ENCODE assay signal across 8 mouse cellular contexts in genomic region chr11:73031536-73031935, GRCm38 (mm10). TPM values are rescaled to one million over a fixed set of nuclear protein-coding genes. Genes with fewer than 3 reads are reported as not detected.
A peak's percentile ranks its signal among the peaks of the same experiment; 100 is the strongest.
DNase-seq lines count a peak whose midpoint lies in the region; ATAC-seq lines count a peak whose summit lies in the region.

No protein-coding gene starts in this region.

- peaks cover 16% of the 10 kb centered on the region for H3K4me1 ChIP-seq in heart, embryonic 16.5 days (ENCODE audit: control insufficient read depth, insufficient read depth, low read length)
- peaks cover 3% of the 10 kb centered on the region; the same call in 1 of the 2 replicates for H3K4me1 ChIP-seq in embryonic facial prominence, embryonic 14.5 days (ENCODE audit: control insufficient read depth, insufficient read depth, low read length)
- peaks cover 7% of the 10 kb centered on the region; the same call in 1 of the 2 replicates for H3K4me1 ChIP-seq in hindbrain, embryonic 14.5 days (replicated peaks; ENCODE audit: control insufficient read depth, insufficient read depth, low read length)
- H3K4me1 ChIP-seq in midbrain, embryonic 16.5 days (ENCODE audit: control insufficient read depth, insufficient read depth, low read length) = peaks cover 9% of the 10 kb centered on the region; the same call in 1 of the 2 replicates

- H3K36me3 ChIP-seq in heart, embryonic 16.5 days (ENCODE audit: control insufficient read depth, insufficient read depth) = no peaks in the 10 kb centered on the region
- H3K36me3 ChIP-seq in embryonic facial prominence, embryonic 14.5 days (ENCODE audit: control insufficient read depth, insufficient read depth, low read length) = 0 out of 2 replicates have a peak, but pooled peaks cover 3% of the 10 kb centered on the region
- peaks cover 31% of the 10 kb centered on the region for H3K36me3 ChIP-seq in hindbrain, embryonic 14.5 days (replicated peaks; ENCODE audit: control insufficient read depth, insufficient read depth)
- peaks cover 13% of the 10 kb centered on the region for H3K36me3 ChIP-seq in midbrain, embryonic 16.5 days (ENCODE audit: control insufficient read depth, insufficient read depth, low read length)

- H3K9ac ChIP-seq in heart, embryonic 16.5 days (ENCODE audit: low read length) = peak overlapping the region; percentile 68
- peak overlapping the region; percentile 51; the same call in 1 of the 2 replicates for H3K9ac ChIP-seq in embryonic facial prominence, embryonic 14.5 days (ENCODE audit: low read depth, low read length)
- H3K9ac ChIP-seq in hindbrain, embryonic 14.5 days = peak overlapping the region; percentile 18; the same call in 1 of the 2 replicates
- H3K9ac ChIP-seq in midbrain, embryonic 16.5 days (ENCODE audit: low read depth, low read length) = peak overlapping the region; percentile 66

- DNase-seq in heart, adult 18-20 months = no peak
- DNase-seq in embryonic facial prominence, embryonic 14.5 days (ENCODE audit: low spot score) = peak; percentile 71
- DNase-seq in hindbrain, embryonic 14.5 days (ENCODE audit: low spot score) = no peak
- no peak for DNase-seq in spleen, postnatal 14 days (ENCODE audit: low spot score in 2 of 2)
- DNase-seq in right cerebral cortex, postnatal 14 days = no peak
- no peak for DNase-seq in adrenal gland, postnatal 10 days

- 77% methylated on average over 5 of the region's 5 CpGs for WGBS in heart, embryonic 16.5 days
- WGBS in embryonic facial prominence, embryonic 14.5 days = 78% methylated on average over 5 of the region's 5 CpGs
- 51% methylated on average over 5 of the region's 5 CpGs for WGBS in hindbrain, embryonic 14.5 days
- 44% methylated on average over 5 of the region's 5 CpGs for WGBS in midbrain, embryonic 16.5 days

- H3K27me3 ChIP-seq in heart, embryonic 16.5 days (ENCODE audit: control insufficient read depth, insufficient read depth, low read length) = no peaks in the 10 kb centered on the region
- H3K27me3 ChIP-seq in embryonic facial prominence, embryonic 14.5 days (replicated peaks; ENCODE audit: control insufficient read depth, insufficient read depth, low read length) = no peaks in the 10 kb centered on the region
- no peaks in the 10 kb centered on the region for H3K27me3 ChIP-seq in hindbrain, embryonic 14.5 days (ENCODE audit: control insufficient read depth, insufficient read depth, low read length)
- H3K27me3 ChIP-seq in midbrain, embryonic 16.5 days (ENCODE audit: control insufficient read depth, insufficient read depth, low read depth, low read length) = no peaks in the 10 kb centered on the region

- peak overlapping the region; percentile 73 for H3K27ac ChIP-seq in heart, embryonic 16.5 days (ENCODE audit: low read length)
- H3K27ac ChIP-seq in embryonic facial prominence, embryonic 14.5 days (replicated peaks; ENCODE audit: low read depth, low read length) = peak overlapping the region; percentile 62
- peak overlapping the region; percentile 46 for H3K27ac ChIP-seq in hindbrain, embryonic 14.5 days
- H3K27ac ChIP-seq in midbrain, embryonic 16.5 days (ENCODE audit: low read length) = peak overlapping the region; percentile 75

- peak overlapping the region; percentile 80; the same call in 1 of the 2 replicates for H3K4me2 ChIP-seq in heart, embryonic 16.5 days (ENCODE audit: low read depth, low read length)
- peak overlapping the region; percentile 73; the same call in 1 of the 2 replicates for H3K4me2 ChIP-seq in embryonic facial prominence, embryonic 14.5 days (ENCODE audit: low read depth, low read length)
- H3K4me2 ChIP-seq in hindbrain, embryonic 14.5 days (replicated peaks) = peak overlapping the region; percentile 64
- peak overlapping the region; percentile 80; the same call in 1 of the 2 replicates for H3K4me2 ChIP-seq in midbrain, embryonic 16.5 days (ENCODE audit: low read length)

- H3K4me3 ChIP-seq in heart, embryonic 16.5 days (ENCODE audit: low read length) = no peak overlapping the region
- H3K4me3 ChIP-seq in embryonic facial prominence, embryonic 14.5 days (ENCODE audit: low read depth, low read length) = no peak overlapping the region
- no peak overlapping the region for H3K4me3 ChIP-seq in hindbrain, embryonic 14.5 days (replicated peaks; ENCODE audit: low read length)
- no peak overlapping the region for H3K4me3 ChIP-seq in midbrain, embryonic 16.5 days (ENCODE audit: low read depth, low read length)

- ATAC-seq in heart, embryonic 16.5 days (replicated peaks; ENCODE audit: extremely low read depth, insufficient read depth, low FRiP score) = no peak
- ATAC-seq in embryonic facial prominence, embryonic 14.5 days (ENCODE audit: low read depth) = peak; percentile 34; the same call in 1 of the 2 replicates
- ATAC-seq in hindbrain, embryonic 14.5 days (ENCODE audit: low FRiP score) = no peak; the same call in none of the 2 replicates
- ATAC-seq in midbrain, embryonic 16.5 days = no peak

- H3K9me3 ChIP-seq in heart, embryonic 16.5 days (replicated peaks; ENCODE audit: control insufficient read depth, low read length) = no peaks in the 10 kb centered on the region
- H3K9me3 ChIP-seq in embryonic facial prominence, embryonic 14.5 days (ENCODE audit: control insufficient read depth, low read length) = no peaks in the 10 kb centered on the region
- no peaks in the 10 kb centered on the region for H3K9me3 ChIP-seq in hindbrain, embryonic 14.5 days (ENCODE audit: control insufficient read depth, low read length)
- no peaks in the 10 kb centered on the region for H3K9me3 ChIP-seq in midbrain, embryonic 16.5 days (replicated peaks; ENCODE audit: control insufficient read depth, low read length, poor library complexity, severe bottlenecking)

RNA-seq across cellular contexts. Expression of gene Camkk1, which starts 12.7 kb away (rescaled TPM):
- polyA plus RNA-seq in heart, embryonic 16.5 days (2015; fragmentation: Nextera tagmentation; extraction: Ambion mirVana) = 3.4 and 3.7 TPM in 2 replicates
- total RNA-seq in heart, adult 18-20 months (2021) = under 1 TPM; 0.90 to 0.92 TPM
- polyA plus RNA-seq in embryonic facial prominence, embryonic 14.5 days (2014; fragmentation: Nextera tagmentation; extraction: Ambion mirVana) = 6.0 TPM in 2 replicates
- polyA plus RNA-seq in hindbrain, embryonic 14.5 days (2014; fragmentation: Nextera tagmentation; extraction: Ambion mirVana) = 13.9 and 18.1 TPM in 2 replicates
- 31.9 and 33.6 TPM in 2 replicates for polyA plus RNA-seq in midbrain, embryonic 16.5 days (2015; fragmentation: Nextera tagmentation; extraction: Ambion mirVana)
- total RNA-seq in adrenal gland, postnatal 10 days (2021) = 1 to 10 TPM; 1.3 to 1.9 TPM

RNA-seq across cellular contexts. Expression of gene Ncbp3, which starts 16.0 kb away (rescaled TPM):
- 10.1 and 11.5 TPM in 2 replicates for polyA plus RNA-seq in heart, embryonic 16.5 days (2015; fragmentation: Nextera tagmentation; extraction: Ambion mirVana)
- total RNA-seq in heart, adult 18-20 months (2021) = 1 to 10 TPM; 5.6 to 6.2 TPM
- polyA plus RNA-seq in embryonic facial prominence, embryonic 14.5 days (2014; fragmentation: Nextera tagmentation; extraction: Ambion mirVana) = 9.2 and 9.5 TPM in 2 replicates
- polyA plus RNA-seq in hindbrain, embryonic 14.5 days (2014; fragmentation: Nextera tagmentation; extraction: Ambion mirVana) = 8.5 and 9.3 TPM in 2 replicates
- polyA plus RNA-seq in midbrain, embryonic 16.5 days (2015; fragmentation: Nextera tagmentation; extraction: Ambion mirVana) = 9.8 and 12.1 TPM in 2 replicates
- total RNA-seq in adrenal gland, postnatal 10 days (2021) = 10 to 100 TPM in 1 of 2 experiments, 1 to 10 TPM in 1; 9.1 to 11.7 TPM

RNA-seq across cellular contexts. Expression of gene P2rx1, which starts 32.6 kb away (rescaled TPM):
- 3.0 and 5.6 TPM in 2 replicates for polyA plus RNA-seq in heart, embryonic 16.5 days (2015; fragmentation: Nextera tagmentation; extraction: Ambion mirVana)
- under 1 TPM; 0.25 to 0.28 TPM for total RNA-seq in heart, adult 18-20 months (2021)
- polyA plus RNA-seq in embryonic facial prominence, embryonic 14.5 days (2014; fragmentation: Nextera tagmentation; extraction: Ambion mirVana) = 2.3 and 3.0 TPM in 2 replicates
- 0.46 and 0.48 TPM in 2 replicates for polyA plus RNA-seq in hindbrain, embryonic 14.5 days (2014; fragmentation: Nextera tagmentation; extraction: Ambion mirVana)
- 0.30 and 0.48 TPM in 2 replicates for polyA plus RNA-seq in midbrain, embryonic 16.5 days (2015; fragmentation: Nextera tagmentation; extraction: Ambion mirVana)
- 1 to 10 TPM; 1.3 TPM for total RNA-seq in adrenal gland, postnatal 10 days (2021)

RNA-seq across cellular contexts. Expression of gene Itgae, which starts 58.8 kb away (rescaled TPM):
- 1.4 and 2.2 TPM in 2 replicates for polyA plus RNA-seq in heart, embryonic 16.5 days (2015; fragmentation: Nextera tagmentation; extraction: Ambion mirVana)
- under 1 TPM; 0.10 to 0.41 TPM for total RNA-seq in heart, adult 18-20 months (2021)
- polyA plus RNA-seq in embryonic facial prominence, embryonic 14.5 days (2014; fragmentation: Nextera tagmentation; extraction: Ambion mirVana) = 0.20 and 0.21 TPM in 2 replicates
- polyA plus RNA-seq in hindbrain, embryonic 14.5 days (2014; fragmentation: Nextera tagmentation; extraction: Ambion mirVana) = 0.25 and 0.32 TPM in 2 replicates
- polyA plus RNA-seq in midbrain, embryonic 16.5 days (2015; fragmentation: Nextera tagmentation; extraction: Ambion mirVana) = 0.24 and 0.25 TPM in 2 replicates
- under 1 TPM; 0.82 to 0.90 TPM for total RNA-seq in adrenal gland, postnatal 10 days (2021)

Comparison
In these comparisons a context has a peak if more than half of its experiments do, and no peak if none do; other contexts are left out.
1. H3K9ac ChIP-seq: peak in every context shown above with its lines; median percentile 68 in heart, embryonic 16.5 days; 66 in midbrain, embryonic 16.5 days; 51 in embryonic facial prominence, embryonic 14.5 days; 18 in hindbrain, embryonic 14.5 days.